ENCODE assay signal across 8 mouse cellular contexts in genomic region chr17:32285138-32285670, GRCm38 (mm10). TPM values are rescaled to one million over a fixed set of nuclear protein-coding genes. Genes with fewer than 3 reads are reported as not detected.
DNase-seq lines count a peak whose midpoint lies in the region; ATAC-seq and TF ChIP-seq lines count a peak whose summit lies in the region.

No protein-coding gene starts in this region.

- DNase-seq in kidney, postnatal 10 days, result no peak
- DNase-seq in brain, embryonic 14.5 days (ENCODE audit: low read depth), result peak; percentile 14
- DNase-seq in midbrain, postnatal 0 days (ENCODE audit: low spot score), result no peak
- no peak for DNase-seq in adrenal gland, adult 8-10 months
- DNase-seq in ovary, adult 18-20 months (ENCODE audit: low spot score), result no peak
- no peak for DNase-seq in frontal cortex, adult 2 months (ENCODE audit: extremely low spot score in 1 of 2, low spot score in 1 of 2)

- ATAC-seq in kidney, embryonic 14.5 days (ENCODE audit: low FRiP score, low TSS enrichment), result no peak
- no peak for ATAC-seq in hindbrain, embryonic 16.5 days
- no peak for ATAC-seq in midbrain, postnatal 0 days (ENCODE audit: low FRiP score)

- H3K4me1 ChIP-seq in kidney, embryonic 14.5 days (ENCODE audit: control insufficient read depth, insufficient read depth, low read length), result peaks cover 24% of the 10 kb centered on the region
- peaks cover 24% of the 10 kb centered on the region for H3K4me1 ChIP-seq in hindbrain, embryonic 16.5 days (ENCODE audit: control insufficient read depth, insufficient read depth, low read depth, low read length)
- peaks cover 4% of the 10 kb centered on the region for H3K4me1 ChIP-seq in midbrain, postnatal 0 days (ENCODE audit: insufficient read depth, low read length)

- peak overlapping the region; percentile 70 for H3K4me2 ChIP-seq in kidney, embryonic 14.5 days (replicated peaks; ENCODE audit: low read depth, low read length)
- H3K4me2 ChIP-seq in hindbrain, embryonic 16.5 days (ENCODE audit: low read length), result peak overlapping the region; percentile 77
- H3K4me2 ChIP-seq in midbrain, postnatal 0 days (ENCODE audit: low read depth, low read length, poor library complexity, severe bottlenecking), result peak overlapping the region; percentile 75

- TF ChIP-seq POLR2A in brain, embryonic 14.5 days (IDR thresholded peaks at IDR 0.05; ENCODE audit: borderline replicate concordance, extremely low read depth, insufficient read depth, insufficient read length, poor library complexity, severe bottlenecking), result no peak

- TF ChIP-seq CTCF in brain, embryonic 14.5 days (IDR thresholded peaks at IDR 0.05; ENCODE audit: borderline replicate concordance, extremely low read depth, insufficient read depth, insufficient read length), result no peak
- TF ChIP-seq CTCF in midbrain, postnatal 0 days (IDR thresholded peaks at IDR 0.05), result no peak

- H3K36me3 ChIP-seq in kidney, embryonic 14.5 days (ENCODE audit: control insufficient read depth, insufficient read depth, low read length), result no peaks in the 10 kb centered on the region
- H3K36me3 ChIP-seq in hindbrain, embryonic 16.5 days (ENCODE audit: control insufficient read depth, insufficient read depth, low read length), result no peaks in the 10 kb centered on the region
- no peaks in the 10 kb centered on the region for H3K36me3 ChIP-seq in midbrain, postnatal 0 days (ENCODE audit: insufficient read depth, low read length)

- H3K27me3 ChIP-seq in kidney, embryonic 14.5 days (ENCODE audit: control insufficient read depth, insufficient read depth, low read length), result no peaks in the 10 kb centered on the region
- no peaks in the 10 kb centered on the region for H3K27me3 ChIP-seq in hindbrain, embryonic 16.5 days (replicated peaks; ENCODE audit: control insufficient read depth, insufficient read depth, low read length)
- no peaks in the 10 kb centered on the region for H3K27me3 ChIP-seq in midbrain, postnatal 0 days (ENCODE audit: insufficient read depth, low read length)

- H3K9ac ChIP-seq in kidney, embryonic 14.5 days (ENCODE audit: low read depth, low read length), result peak overlapping the region; percentile 98
- peak overlapping the region; percentile 98 for H3K9ac ChIP-seq in hindbrain, embryonic 16.5 days (ENCODE audit: low read depth, low read length)
- peak overlapping the region; percentile 98 for H3K9ac ChIP-seq in midbrain, postnatal 0 days (replicated peaks; ENCODE audit: low read length, poor library complexity, severe bottlenecking)

- 56% methylated on average over 6 of the region's 6 CpGs for WGBS in kidney, embryonic 14.5 days
- 49% methylated on average over 6 of the region's 6 CpGs for WGBS in hindbrain, embryonic 16.5 days
- WGBS in midbrain, postnatal 0 days, result 40% methylated on average over 6 of the region's 6 CpGs

- no peaks in the 10 kb centered on the region for H3K9me3 ChIP-seq in kidney, embryonic 14.5 days (ENCODE audit: control insufficient read depth, low read length)
- H3K9me3 ChIP-seq in hindbrain, embryonic 16.5 days (ENCODE audit: control insufficient read depth, low read length), result no peaks in the 10 kb centered on the region
- no peaks in the 10 kb centered on the region for H3K9me3 ChIP-seq in midbrain, postnatal 0 days (ENCODE audit: low read length)

- peak overlapping the region; percentile 97 for H3K4me3 ChIP-seq in kidney, embryonic 14.5 days (ENCODE audit: low read length)
- peak overlapping the region; percentile 60 for H3K4me3 ChIP-seq in hindbrain, embryonic 16.5 days (ENCODE audit: low read length)
- peak overlapping the region; percentile 94 for H3K4me3 ChIP-seq in midbrain, postnatal 0 days (ENCODE audit: low read depth, low read length)

- H3K27ac ChIP-seq in kidney, embryonic 14.5 days (ENCODE audit: low read depth, low read length), result peak overlapping the region; percentile 99; the same call in 1 of the 2 replicates
- H3K27ac ChIP-seq in hindbrain, embryonic 16.5 days (ENCODE audit: low read depth, low read length), result peak overlapping the region; percentile 100
- H3K27ac ChIP-seq in midbrain, postnatal 0 days (ENCODE audit: low read depth, low read length), result peak overlapping the region; percentile 99

RNA-seq across cellular contexts. Expression of gene Brd4, which starts 0.7 kb away (rescaled TPM):
- 94.5 and 132 TPM in 2 replicates for polyA plus RNA-seq in kidney, embryonic 14.5 days (2014; fragmentation: Nextera tagmentation; extraction: Ambion mirVana)
- 31.1 and 85.6 TPM in 2 replicates for polyA plus RNA-seq in brain, embryonic 14.5 days (2012; rRNA removed)
- polyA plus RNA-seq in hindbrain, embryonic 16.5 days (2015; fragmentation: Nextera tagmentation; extraction: Ambion mirVana), result 72.9 and 92.7 TPM in 2 replicates
- 49.2 and 49.7 TPM in 2 replicates for total RNA-seq in midbrain, postnatal 0 days (2014; rRNA removed)
- 68.0 and 81.6 TPM in 2 replicates for polyA plus RNA-seq in midbrain, postnatal 0 days (2015; fragmentation: Nextera tagmentation; extraction: Ambion mirVana)
- 100 to 1,000 TPM in 3 of 4 experiments, 10 to 100 TPM in 1; 95.4 to 135 (median 109) TPM for total RNA-seq in adrenal gland, adult 8-10 months (2022)
- 49.9 and 54.6 TPM in 2 replicates for polyA plus RNA-seq in frontal cortex, adult 2 months (2012; rRNA removed)

RNA-seq across cellular contexts. Expression of gene Akap8, which starts 35.8 kb away (rescaled TPM):
- 60.6 and 62.7 TPM in 2 replicates for polyA plus RNA-seq in kidney, embryonic 14.5 days (2014; fragmentation: Nextera tagmentation; extraction: Ambion mirVana)
- polyA plus RNA-seq in brain, embryonic 14.5 days (2012; rRNA removed), result 103 and 120 TPM in 2 replicates
- polyA plus RNA-seq in hindbrain, embryonic 16.5 days (2015; fragmentation: Nextera tagmentation; extraction: Ambion mirVana), result 84.7 and 99.9 TPM in 2 replicates
- total RNA-seq in midbrain, postnatal 0 days (2014; rRNA removed), result 96.5 and 131 TPM in 2 replicates
- polyA plus RNA-seq in midbrain, postnatal 0 days (2015; fragmentation: Nextera tagmentation; extraction: Ambion mirVana), result 66.8 and 81.1 TPM in 2 replicates
- 100 to 1,000 TPM in 2 of 4 experiments, 10 to 100 TPM in 2; 60.5 to 149 (median 103) TPM for total RNA-seq in adrenal gland, adult 8-10 months (2022)
- polyA plus RNA-seq in frontal cortex, adult 2 months (2012; rRNA removed), result 111 and 119 TPM in 2 replicates
